Mouse (Mus musculus) lung, postnatal 0 days (tissue): ENCODE data around the gene Rpl41.

Source experiments
- CTCF ChIP-seq: IDR thresholded peaks from 2 replicates; pipeline ENCODE4 v1.5.1; 2016; ENCODE audit warnings: antibody characterized with exemption, mild to moderate bottlenecking
- EP300 ChIP-seq: IDR thresholded peaks from 2 replicates; pipeline ENCODE4 v1.6.1; 2016; ENCODE audit warnings: antibody characterized with exemption, mild to moderate bottlenecking, control low read depth

GRCm38 (mm10) chr10:128509831-128510230 is 39.3 kb downstream of the Rpl41 start:
- TF ChIP-seq EP300, result no peak
- no peak for TF ChIP-seq CTCF
